Mouse (Mus musculus) thymus, adult 2 months (tissue): Measurements from ENCODE around the gene Gpr1.

ENCODE experiments used
- CTCF ChIP-seq: fragments of 200-500 bp; IDR thresholded peaks from 2 replicates; pipeline ENCODE4 v1.5.1; 2012; ENCODE audit warnings: mild to moderate bottlenecking, control low read depth, low read length, moderate library complexity, borderline replicate concordance; ENCODE audit not compliant: control insufficient read depth, poor library complexity, insufficient read depth; ENCODE audit errors: extremely low read depth
- POLR2A ChIP-seq: fragments of 200-500 bp; IDR thresholded peaks from 2 replicates; pipeline ENCODE4 v1.6.1; 2012; ENCODE audit warnings: mild to moderate bottlenecking, low read length, control low read depth, moderate library complexity; ENCODE audit not compliant: control insufficient read depth, poor library complexity, insufficient read depth; ENCODE audit errors: extremely low read depth

- no peak for TF ChIP-seq POLR2A
- TF ChIP-seq CTCF = no peak
These were observed 6.7 kb downstream of the Gpr1 start for GRCm38 (mm10) chr1:63207607-63208006.
